Mouse (Mus musculus) lung, embryonic 14.5 days (tissue): Measurements from ENCODE around the gene Cuedc2. TPM values are rescaled to one million over a fixed set of nuclear protein-coding genes. Genes with fewer than 3 reads are reported as not detected.

Experiments used
- ATAC-seq: fragments of 200-750 bp; cut with Nextera tagmentation; 2 replicates; pipeline ENCODE4 v1.8.0; 2017; ENCODE audit warnings: mild to moderate bottlenecking, moderate TSS enrichment, moderate library complexity; ENCODE audit not compliant: insufficient read depth
- DNase-seq: peaks from one replicate; pipeline ENCODE4 v3.0.0-alpha.2; 2015
- H3K27ac ChIP-seq: fragments of 300-500 bp; sonication (generic); 2 replicates; pipeline ENCODE4 v1.5.1; 2014; ENCODE audit warnings: low read depth, mild to moderate bottlenecking, moderate library complexity
- H3K27me3 ChIP-seq: fragments of 300-500 bp; sonication (generic); 2 replicates; pipeline ENCODE4 v1.6.1; 2014; ENCODE audit warnings: low read length, control low read depth; ENCODE audit not compliant: insufficient read depth
- H3K36me3 ChIP-seq: fragments of 300-500 bp; sonication (generic); 2 replicates; pipeline ENCODE4 v1.6.1; 2014; ENCODE audit warnings: control low read depth; ENCODE audit not compliant: insufficient read depth
- H3K4me1 ChIP-seq: fragments of 300-500 bp; sonication (generic); 2 replicates; pipeline ENCODE4 v1.6.1; 2014; ENCODE audit warnings: antibody characterized with exemption, control low read depth; ENCODE audit not compliant: insufficient read depth
- H3K4me2 ChIP-seq: fragments of 300-500 bp; sonication (generic); 2 replicates; pipeline ENCODE4 v1.6.1; 2014; ENCODE audit warnings: mild to moderate bottlenecking
- H3K4me3 ChIP-seq: fragments of 300-500 bp; sonication (generic); 2 replicates; pipeline ENCODE4 v1.5.1; 2014; ENCODE audit warnings: low read depth, low read length
- H3K9ac ChIP-seq: fragments of 300-500 bp; sonication (generic); 2 replicates; pipeline ENCODE4 v1.6.1; 2014
- H3K9me3 ChIP-seq: fragments of 300-500 bp; sonication (generic); 2 replicates; pipeline ENCODE4 v1.6.1; 2016; ENCODE audit warnings: low read depth, low read length, control low read depth
- CTCF ChIP-seq: IDR thresholded peaks from 2 replicates; pipeline ENCODE4 v1.5.1; 2016; ENCODE audit warnings: antibody characterized with exemption, low read depth
- WGBS: fragments of 180-500 bp; shearing (Covaris S2); extraction: QIAGEN DNeasy Blood & Tissue Kit; methylation state at CpG from one replicate; pipeline ENCODE4 v1.1.7; 2014; 5-methylcytosine and 5-hydroxymethylcytosine counted together
- polyA plus RNA-seq: library from polyadenylated mRNA; unstranded; fragments of >200 nt; fragmentation: Nextera tagmentation; extraction: Ambion mirVana; gene quantifications from 2 replicates; pipeline ENCODE4 v1.2.1, GENCODE M21; 2014

Cuedc2 gene
- polyA plus RNA-seq, 1 experiment from 2014 or later, result 145 TPM

GRCm38 (mm10) chr19:46363294-46364009 is 24.9 kb upstream of the Cuedc2 start:
- no peak for DNase-seq
- H3K9ac ChIP-seq, result no peak overlapping the region
- H3K4me2 ChIP-seq, result no peak overlapping the region
- H3K27ac ChIP-seq, result no peak overlapping the region
- H3K27me3 ChIP-seq, result no peaks in the 10 kb centered on the region; the same call in 1 of the 2 replicates
- TF ChIP-seq CTCF, result no peak
- no peaks in the 10 kb centered on the region for H3K9me3 ChIP-seq
- H3K4me1 ChIP-seq, result no peaks in the 10 kb centered on the region
- no peaks in the 10 kb centered on the region for H3K36me3 ChIP-seq
- no peak for ATAC-seq
- WGBS, result 79% methylated on average over 11 of the region's 11 CpGs
- H3K4me3 ChIP-seq, result no peak overlapping the region

- 77% methylated on average over 8 of the region's 8 CpGs for WGBS
Observed at GRCm38 (mm10) chr19:46362104-46362503, 23.6 kb upstream of the Cuedc2 start.

GRCm38 (mm10) chr19:46358381-46358780 is 19.9 kb upstream of the Cuedc2 start:
- H3K27ac ChIP-seq, result peak overlapping the region; percentile 48; the same call in 1 of the 2 replicates

More at GRCm38 (mm10) chr19:46362104-46362503, 23.6 kb upstream of the Cuedc2 start:
- Histone ChIP-seq H3K9ac (no peak overlapping the region), H3K4me2 (no peak overlapping the region), H3K4me3 (no peak overlapping the region), H3K36me3 (no peaks in the 10 kb centered on the region), H3K27me3 (peaks cover 7% of the 10 kb centered on the region), H3K4me1 (no peaks in the 10 kb centered on the region), H3K27ac (no peak overlapping the region), H3K9me3 (no peaks in the 10 kb centered on the region)
- DNase-seq (no peak), ATAC-seq (no peak)
- TF ChIP-seq CTCF, result no peak

GRCm38 (mm10) chr19:46357344-46358280 is 19.1 kb upstream of the Cuedc2 start:
- peak overlapping the region; percentile 49 for H3K4me3 ChIP-seq
- H3K4me2 ChIP-seq, result peak overlapping the region; percentile 82
- TF ChIP-seq CTCF, result no peak
- H3K9me3 ChIP-seq, result no peaks in the 10 kb centered on the region
- ATAC-seq, result no peak
- 14% methylated on average over 25 of the region's 25 CpGs for WGBS
- H3K36me3 ChIP-seq, result no peaks in the 10 kb centered on the region
- peak overlapping the region; percentile 48 for H3K27ac ChIP-seq
- peaks cover 14% of the 10 kb centered on the region for H3K27me3 ChIP-seq
- peak; percentile 42 for DNase-seq
- no peaks in the 10 kb centered on the region for H3K4me1 ChIP-seq
- peak overlapping the region; percentile 56 for H3K9ac ChIP-seq

More at GRCm38 (mm10) chr19:46358381-46358780, 19.9 kb upstream of the Cuedc2 start:
- H3K4me1 ChIP-seq, result no peaks in the 10 kb centered on the region
- H3K4me2 ChIP-seq, result peak overlapping the region; percentile 82
- TF ChIP-seq CTCF, result no peak
- no peaks in the 10 kb centered on the region for H3K36me3 ChIP-seq
- peaks cover 14% of the 10 kb centered on the region for H3K27me3 ChIP-seq
- no peaks in the 10 kb centered on the region for H3K9me3 ChIP-seq
- WGBS, result 50% methylated on average over 4 of the region's 4 CpGs
- no peak overlapping the region for H3K9ac ChIP-seq
- DNase-seq (no peak), ATAC-seq (no peak)
- no peak overlapping the region for H3K4me3 ChIP-seq

DNA sequence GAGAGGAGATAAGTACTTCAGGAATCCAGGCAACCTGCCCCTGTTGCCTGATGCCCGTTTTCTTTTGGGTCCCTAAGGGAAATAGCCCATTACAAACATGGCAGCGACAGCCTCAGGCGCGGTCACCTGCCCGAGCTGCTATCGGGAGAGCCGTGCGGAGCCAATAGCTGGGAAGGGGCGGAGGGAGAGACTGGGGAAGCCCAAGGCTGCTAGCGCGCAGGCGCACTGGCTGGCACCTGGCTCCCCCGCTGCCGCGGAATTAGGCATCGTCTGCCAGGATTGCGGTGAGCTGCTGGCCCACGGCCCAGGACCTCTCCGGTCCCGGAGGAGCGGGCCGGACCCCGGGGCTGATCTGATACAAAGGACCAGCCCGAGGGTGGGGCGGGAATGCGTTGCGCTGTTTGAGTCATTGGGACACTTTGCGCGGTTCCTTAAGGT is 18.2 kb upstream of the Cuedc2 start:
- DNase-seq, result peak; percentile 85
- TF ChIP-seq CTCF, result no peak

GRCm38 (mm10) chr19:46350168-46350932 is 11.8 kb upstream of the Cuedc2 start, which contains the start of gene 2310034G01Rik:
2310034G01Rik (minus strand) TSS chr19:46350302.
- no peaks in the 10 kb centered on the region for H3K9me3 ChIP-seq
- TF ChIP-seq CTCF, result no peak
- 0 out of 2 replicates have a peak, but pooled peaks cover 4% of the 10 kb centered on the region for H3K4me1 ChIP-seq
- no peaks in the 10 kb centered on the region for H3K36me3 ChIP-seq
- no peak for ATAC-seq
- peak within 1 kb of the TSS; percentile 65 for H3K4me3 ChIP-seq
- peak within 1 kb of the TSS; percentile 74 for H3K9ac ChIP-seq
- DNase-seq, result peak; percentile 15
- 58% methylated on average over 10 of the region's 10 CpGs for WGBS
- peak within 1 kb of the TSS; percentile 77 for H3K27ac ChIP-seq
- peak within 1 kb of the TSS; percentile 94 for H3K4me2 ChIP-seq
- no peaks in the 10 kb centered on the region for H3K27me3 ChIP-seq

More for the DNA sequence above, 18.2 kb upstream of the Cuedc2 start:
- peaks cover 14% of the 10 kb centered on the region for H3K27me3 ChIP-seq
- H3K27ac ChIP-seq, result no peak overlapping the region
- peak; percentile 84 for ATAC-seq
- no peaks in the 10 kb centered on the region for H3K36me3 ChIP-seq
- no peaks in the 10 kb centered on the region for H3K4me1 ChIP-seq
- H3K4me2 ChIP-seq, result peak overlapping the region; percentile 82
- H3K4me3 ChIP-seq, result peak overlapping the region; percentile 49
- under 1% methylated on average over 29 of the region's 29 CpGs for WGBS
- H3K9ac ChIP-seq, result peak overlapping the region; percentile 56
- no peaks in the 10 kb centered on the region for H3K9me3 ChIP-seq
